Mouse (Mus musculus) B cell, adult 67 days (primary cell): ENCODE data around the gene Hspbap1. TPM values are rescaled to one million over a fixed set of nuclear protein-coding genes. Genes with fewer than 3 reads are reported as not detected.

Experiments
- total RNA-seq, 2 experiments: library from RNA; stranded (reverse); gene quantifications; 4 replicates each; pipeline ENCODE4 v1.2.4; 2023

Gene Hspbap1
- 10 to 100 TPM; 11.2 to 12.7 TPM for total RNA-seq

DNA sequence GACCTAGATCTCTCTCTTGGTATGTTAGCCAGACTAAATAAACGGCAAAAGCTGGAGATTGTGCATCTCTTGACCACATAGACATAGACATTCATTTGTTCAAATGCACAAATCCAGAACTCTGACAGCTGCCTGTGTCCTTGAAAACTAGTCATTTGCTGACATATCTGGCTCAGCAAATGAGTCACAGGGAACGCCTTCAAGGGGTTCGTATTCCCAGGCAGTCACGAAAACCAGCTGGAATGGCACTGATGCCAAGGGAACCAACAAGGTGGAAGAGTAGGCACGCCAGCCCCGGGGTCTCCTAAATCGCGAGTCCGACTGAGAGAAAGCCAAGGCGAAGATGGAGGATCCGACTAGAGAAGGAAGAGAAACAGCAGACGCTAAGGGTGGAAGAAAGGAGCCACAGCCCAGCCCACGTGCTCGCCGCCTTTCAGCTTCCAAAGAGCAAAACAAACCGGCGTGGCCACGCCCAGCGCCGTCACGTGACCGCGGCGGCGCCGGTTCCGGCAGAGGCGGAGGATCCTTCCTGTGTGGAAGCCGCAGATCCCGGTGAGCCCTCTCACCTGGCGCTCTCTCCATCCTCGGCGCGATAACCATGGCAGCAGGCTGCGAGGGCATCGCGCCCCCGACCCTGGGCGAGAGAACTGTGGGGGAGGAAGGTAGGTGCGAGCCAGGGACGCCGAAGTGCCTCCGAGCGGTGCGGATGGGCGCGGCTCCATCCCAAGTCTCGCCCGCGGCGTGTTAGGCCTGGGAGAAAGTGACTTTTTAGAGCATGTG lies at the start of gene Hspbap1:
Hspbap1 (plus strand) TSS at position 498 of the 780 bp plus-strand sequence.

GRCm38 (mm10) chr16:35768785-35769642 lies 1.2 kb upstream of the Hspbap1 start, which contains the start of gene Dirc2:
Gene Dirc2, minus strand, starts transcription at chr16:35769356.

DNA sequence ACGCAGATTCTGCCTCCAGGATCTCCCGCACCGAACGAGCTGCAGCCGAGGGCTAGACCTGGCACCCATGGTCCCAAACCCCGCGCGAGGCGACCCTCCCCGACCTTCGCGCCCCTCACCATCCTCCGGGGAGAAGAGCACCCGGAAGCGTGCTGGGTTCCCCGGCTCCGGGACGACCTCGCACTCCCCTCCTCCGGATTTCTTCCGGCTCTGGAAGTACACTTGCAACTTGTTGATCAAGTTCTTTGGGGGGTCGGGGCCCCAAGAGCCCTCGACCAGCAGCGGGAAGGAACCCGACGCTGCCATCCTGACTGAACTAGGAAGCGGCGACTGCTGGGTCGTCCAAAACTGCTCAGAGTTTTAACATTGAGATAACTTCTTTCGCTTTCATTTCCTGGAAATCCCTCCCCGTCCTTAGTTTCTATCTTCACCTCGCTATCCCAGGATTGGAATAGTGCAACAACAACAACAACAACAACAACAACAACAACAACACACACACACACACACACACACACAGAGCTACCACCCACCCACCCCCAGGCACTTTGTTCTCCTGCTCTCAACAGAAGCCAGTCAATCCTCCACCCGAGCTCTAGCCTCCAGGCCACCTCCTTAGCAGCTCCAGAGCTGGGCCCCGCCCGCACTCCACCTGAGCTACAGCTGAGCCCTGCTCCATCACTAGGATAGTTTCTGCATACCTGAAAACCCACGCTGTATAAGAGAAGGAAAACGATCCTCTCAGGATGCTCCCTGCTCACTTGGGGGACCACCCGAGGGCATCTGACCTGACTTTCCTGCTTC lies 101.1 kb downstream of the Hspbap1 start, which contains the start of gene Parp14:
Parp14 (minus strand) TSS at position 497 of the 804 bp plus-strand sequence.

Other genes with a start within 250 kb of the Hspbap1 start
- gene Sema5b, start 229.2 kb upstream of the Hspbap1 start, total RNA-seq = not detected
- 10 to 100 TPM in 1 of 2 experiments, 1 to 10 TPM in 1; 9.1 to 11.7 TPM for gene Dirc2, start 1.0 kb upstream of the Hspbap1 start, total RNA-seq
- gene Parp14, start 101.2 kb downstream of the Hspbap1 start, total RNA-seq = 10 to 100 TPM; 63.8 to 79.3 TPM
- 10 to 100 TPM; 56.2 to 60.0 TPM for gene Parp9, start 168.1 kb downstream of the Hspbap1 start, total RNA-seq
- 10 to 100 TPM; 38.5 to 40.0 TPM for gene Dtx3l, start 168.8 kb downstream of the Hspbap1 start, total RNA-seq
- 10 to 100 TPM; 84.8 to 97.9 TPM for gene Kpna1, start 208.4 kb downstream of the Hspbap1 start, total RNA-seq